Mouse (Mus musculus): ENCODE measurements at regions not wholly inside any gene's neighbourhood (a gene's known extent, or its start where the extent isn't known, plus 50 kb on each side); places are given as distances from the start of the nearest gene placed in this dataset.

DNA sequence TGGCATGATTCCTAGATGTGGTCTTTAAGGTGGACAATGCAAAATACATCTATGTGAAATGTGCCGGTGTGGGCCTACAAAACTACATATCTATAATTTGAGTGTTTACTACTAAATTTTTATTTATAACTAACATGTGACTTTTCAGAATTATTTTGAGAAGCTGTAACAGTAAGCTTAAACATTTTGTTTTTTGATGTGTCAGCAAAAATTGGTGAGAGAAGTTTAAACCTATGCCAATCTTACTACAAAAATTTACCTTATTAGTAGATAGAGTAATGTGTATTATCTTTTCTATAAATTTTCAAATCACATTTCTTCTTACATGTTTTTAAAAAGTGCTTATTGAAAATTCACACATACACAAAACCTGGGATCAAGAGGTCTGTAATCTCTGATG lies 525.1 kb upstream of the Rorb start:
- no peak for DNase-seq (ENCODE audit: low read depth, low spot score)

DNA sequence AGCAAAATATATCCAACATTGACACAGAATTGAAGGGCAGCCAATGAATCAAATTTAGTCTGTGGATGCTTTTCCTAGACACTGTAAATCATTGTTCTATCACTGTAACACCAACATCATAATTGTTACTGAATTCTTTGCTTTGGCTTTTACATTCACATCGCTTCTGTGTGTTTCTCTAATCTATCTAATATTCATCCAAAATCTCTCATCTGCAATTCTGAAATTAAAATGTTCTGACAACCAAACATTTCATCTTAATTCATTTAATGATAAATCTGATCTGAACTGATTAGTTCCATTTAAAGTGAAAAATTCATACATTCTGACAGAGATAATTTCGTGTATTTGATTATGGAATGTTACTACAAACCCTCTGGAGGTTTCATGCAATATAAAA lies 476.9 kb upstream of the Rorb start:
- DNase-seq (ENCODE audit: low read depth, low spot score) = no peak

DNA sequence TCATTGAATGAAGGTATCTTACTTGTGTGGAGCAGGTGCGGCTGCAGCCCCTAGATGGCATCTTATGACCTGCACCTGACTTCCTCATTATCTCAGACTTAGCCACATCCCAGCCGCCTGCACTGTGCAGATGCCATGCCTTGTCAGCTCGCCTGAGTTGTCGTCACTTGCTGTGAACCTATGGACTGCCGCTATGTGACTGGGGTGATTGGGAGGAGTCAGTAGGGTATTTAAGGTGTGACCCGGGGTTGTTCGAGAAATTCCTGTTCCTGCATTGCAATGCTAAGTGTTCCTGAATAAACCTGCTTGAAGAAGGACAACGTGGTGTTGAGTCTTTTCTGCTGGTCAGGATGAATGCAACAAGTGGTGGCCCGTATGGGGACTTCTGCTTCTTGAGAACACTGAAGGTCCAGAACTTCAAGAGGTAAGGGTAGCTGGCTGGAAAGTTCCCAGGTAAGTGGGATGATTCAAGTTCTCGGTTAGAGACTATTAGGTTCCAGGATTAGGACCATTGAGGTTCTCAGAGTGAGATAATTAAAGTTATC lies 464.1 kb upstream of the Rorb start:
- DNase-seq (ENCODE audit: low read depth, low spot score) = peak; percentile 53

DNA sequence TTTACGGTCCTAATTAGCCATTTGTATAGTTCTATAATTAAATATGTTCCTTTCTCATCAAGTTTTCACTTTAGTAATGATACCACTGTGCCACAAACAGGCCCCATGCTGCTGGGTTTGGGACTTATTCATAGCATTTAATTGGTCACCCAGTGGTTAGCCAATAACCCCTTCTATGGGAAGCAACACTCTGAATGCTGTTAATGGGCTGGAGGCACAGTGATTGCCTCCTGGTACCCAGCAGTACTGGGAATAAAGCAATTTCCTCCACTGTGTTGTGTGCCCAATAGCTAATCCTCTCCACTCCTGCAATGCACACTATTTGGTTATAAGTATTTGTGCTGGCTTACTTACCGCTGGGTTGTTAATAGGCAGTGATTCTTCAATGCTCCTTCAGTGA lies 453.7 kb upstream of the Rorb start:
- DNase-seq (ENCODE audit: low read depth, low spot score) = no peak

DNA sequence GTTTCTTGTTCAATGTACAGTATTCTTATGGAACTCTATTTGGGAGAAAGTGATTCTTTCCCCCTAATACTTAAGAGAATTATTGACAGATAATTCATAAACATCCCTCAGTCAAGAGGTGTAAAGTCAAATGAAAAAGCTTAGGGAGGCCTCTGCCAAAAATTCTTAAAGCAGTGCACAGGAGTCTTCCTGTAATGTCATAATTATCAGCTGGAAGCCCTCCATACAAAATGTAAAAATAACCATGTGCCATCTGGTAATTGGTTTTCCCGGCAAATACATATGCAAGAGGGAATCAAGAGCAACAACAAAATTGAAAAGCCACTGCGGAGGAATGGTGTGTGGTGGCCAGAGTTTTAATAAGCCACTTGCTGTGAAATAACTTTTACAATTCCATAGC lies 424.1 kb upstream of the Rorb start:
- DNase-seq (ENCODE audit: low read depth, low spot score) = no peak

DNA sequence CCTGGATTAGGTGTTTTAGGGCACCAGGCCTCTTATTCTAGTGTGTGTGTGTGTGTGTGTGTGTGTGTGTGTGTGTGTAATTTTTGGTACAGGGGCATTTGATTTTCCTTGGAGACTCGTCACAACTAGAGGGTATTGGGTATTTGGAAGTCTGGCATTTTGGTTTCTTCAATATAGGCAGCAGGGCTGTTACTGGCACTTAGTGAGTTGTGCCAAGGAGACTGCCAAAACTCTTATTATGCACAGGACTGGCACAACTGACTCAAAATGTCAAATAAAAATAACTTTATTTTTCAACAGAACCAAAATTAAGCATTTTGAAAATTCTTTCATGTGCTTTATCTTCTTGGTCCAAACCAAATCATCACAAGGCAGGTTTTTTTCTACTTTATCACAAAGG lies 413.2 kb upstream of the Rorb start:
- DNase-seq (ENCODE audit: low read depth, low spot score) = no peak

DNA sequence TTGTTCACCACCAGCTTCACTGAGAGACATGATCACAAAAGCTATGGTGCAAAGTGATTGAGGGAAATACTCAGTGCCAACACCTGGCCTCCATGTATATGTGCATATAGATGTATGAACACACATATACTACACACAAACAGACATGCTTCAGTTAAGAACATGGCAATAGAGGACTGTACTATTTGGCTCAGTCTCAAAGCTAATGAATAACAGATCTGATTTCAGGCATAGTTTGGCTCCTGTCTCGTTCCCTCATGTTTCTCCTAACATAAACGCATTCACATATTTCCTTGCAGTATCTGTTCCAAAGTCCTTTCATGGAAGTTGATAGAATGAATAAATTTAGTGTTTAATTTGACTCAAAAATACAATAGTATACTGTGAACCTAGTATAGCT lies 412.6 kb upstream of the Rorb start:
- no peak for DNase-seq (ENCODE audit: low read depth, low spot score)

DNA sequence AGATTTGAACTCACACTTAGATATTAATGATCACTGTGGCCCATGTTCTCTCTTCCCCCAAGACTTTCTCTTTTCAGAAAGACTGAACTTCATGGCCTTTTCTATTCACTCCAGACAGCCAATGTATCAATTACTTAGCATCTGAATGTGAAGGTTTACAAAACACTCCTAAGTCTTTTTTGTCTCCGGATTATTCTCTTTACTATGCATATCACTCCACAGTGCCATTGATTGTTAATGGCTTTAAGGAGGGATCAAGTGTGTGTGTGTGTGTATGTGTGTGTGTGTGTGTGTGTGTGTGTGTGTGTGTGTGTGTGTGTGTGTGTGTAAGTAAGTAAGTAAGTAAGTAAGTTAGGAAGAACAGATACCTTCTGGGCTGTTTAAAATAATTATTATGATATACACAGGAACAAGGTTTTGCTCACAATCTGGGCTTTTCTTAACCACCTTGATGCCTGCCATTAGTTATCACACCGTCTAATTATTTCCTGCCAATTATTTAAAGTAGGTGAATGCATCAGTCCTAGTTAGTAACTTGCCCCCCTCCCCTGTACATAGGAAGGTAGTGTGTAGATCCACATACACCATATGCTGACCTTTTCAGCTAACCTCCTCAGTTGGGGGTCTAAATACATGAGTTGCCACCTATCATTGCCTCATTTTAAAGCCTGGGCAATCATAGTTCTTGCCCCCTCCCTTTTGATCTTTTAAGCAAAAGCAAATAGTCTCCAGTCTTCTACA lies 367.4 kb upstream of the Rorb start:
- peak; percentile 3 for DNase-seq (ENCODE audit: low read depth, low spot score)

Measured in ZHBTc4 (cell line).